Mouse (Mus musculus) heart, postnatal 0 days (tissue): ENCODE measurements around the gene Prkg1.

Experiments used
- CTCF ChIP-seq: IDR thresholded peaks from 2 replicates; pipeline ENCODE4 v1.5.1; 2016; ENCODE audit warnings: antibody characterized with exemption, control low read depth, low read depth
- EP300 ChIP-seq: IDR thresholded peaks from 2 replicates; pipeline ENCODE4 v1.6.1; 2016; ENCODE audit warnings: antibody characterized with exemption, low read depth

GRCm38 (mm10) chr19:31141905-31142304 is 622.9 kb downstream of the Prkg1 start:
- TF ChIP-seq CTCF (no peak), EP300 (no peak)
